Mouse (Mus musculus) intestine, embryonic 15.5 days (tissue): Measurements from ENCODE around the gene Hdac6. TPM values are rescaled to one million over a fixed set of nuclear protein-coding genes. Genes with fewer than 3 reads are reported as not detected.
"Not testable (repeated sequence)": the region's sequence is repeated elsewhere in the genome, so short reads cannot be mapped to it uniquely, and the experiment has no call there.

Experiments used
- ATAC-seq: fragments of 200-750 bp; cut with Nextera tagmentation; 2 replicates; pipeline ENCODE4 v1.8.0; 2017; ENCODE audit warnings: moderate TSS enrichment, moderate library complexity
- H3K27ac ChIP-seq: fragments of 300-500 bp; sonication (generic); 2 replicates; pipeline ENCODE4 v1.5.1; 2015; ENCODE audit warnings: mild to moderate bottlenecking, inconsistent platforms
- H3K27me3 ChIP-seq: fragments of 300-500 bp; sonication (generic); replicated peaks from 2 replicates; pipeline ENCODE4 v1.6.1; 2015; ENCODE audit warnings: inconsistent platforms
- H3K36me3 ChIP-seq: fragments of 300-500 bp; sonication (generic); 2 replicates; pipeline ENCODE4 v1.6.1; 2015; ENCODE audit warnings: inconsistent platforms
- H3K4me1 ChIP-seq: fragments of 300-500 bp; sonication (generic); replicated peaks from 2 replicates; pipeline ENCODE4 v1.6.1; 2015; ENCODE audit warnings: inconsistent platforms
- H3K4me2 ChIP-seq: fragments of 300-500 bp; sonication (generic); replicated peaks from 2 replicates; pipeline ENCODE4 v1.6.1; 2015; ENCODE audit warnings: mild to moderate bottlenecking, inconsistent platforms
- H3K4me3 ChIP-seq: fragments of 300-500 bp; sonication (generic); replicated peaks from 2 replicates; pipeline ENCODE4 v1.5.1; 2015; ENCODE audit warnings: inconsistent platforms
- H3K9ac ChIP-seq: fragments of 300-500 bp; sonication (generic); 2 replicates; pipeline ENCODE4 v1.6.1; 2015; ENCODE audit warnings: inconsistent platforms
- H3K9me3 ChIP-seq: fragments of 300-500 bp; sonication (generic); 2 replicates; pipeline ENCODE4 v1.6.1; 2016; ENCODE audit warnings: inconsistent platforms
- WGBS: fragments of 180-500 bp; shearing (Covaris S2); methylation state at CpG from one replicate; pipeline ENCODE4 v1.1.7; 2015; 5-methylcytosine and 5-hydroxymethylcytosine counted together
- polyA plus RNA-seq: library from polyadenylated mRNA; unstranded; fragments of >200 nt; fragmentation: Nextera tagmentation; extraction: Ambion mirVana; gene quantifications from 2 replicates; pipeline ENCODE4 v1.2.1, GENCODE M21; 2015

Hdac6 gene
- polyA plus RNA-seq, 1 experiment from 2014 or later: 19.1 TPM

DNA sequence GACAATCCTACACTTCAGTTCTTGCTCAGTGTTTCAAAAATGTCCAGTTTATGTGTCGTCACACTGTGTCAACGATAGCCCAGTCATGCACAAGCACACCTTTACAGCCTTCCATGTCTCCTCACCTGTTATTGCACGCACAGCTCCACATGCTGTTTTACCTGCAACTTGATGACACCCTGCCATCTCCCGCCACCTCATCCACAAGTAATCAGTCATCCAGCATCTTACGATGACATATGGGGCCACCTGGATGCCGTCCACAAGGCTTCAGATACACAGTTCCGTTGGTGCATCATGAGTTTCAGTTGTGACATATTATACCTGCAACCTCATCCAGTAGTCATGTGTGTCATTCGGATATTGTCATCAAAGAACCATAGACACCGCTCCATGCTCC lies 11.2 kb upstream of the Hdac6 start:
- H3K4me1 ChIP-seq: no peaks in the 10 kb centered on the region
- no peaks in the 10 kb centered on the region for H3K27me3 ChIP-seq
- H3K36me3 ChIP-seq: no peaks in the 10 kb centered on the region
- H3K9ac ChIP-seq: no peak overlapping the region
- H3K4me2 ChIP-seq: no peak overlapping the region
- ATAC-seq: no peak
- H3K27ac ChIP-seq: no peak overlapping the region
- H3K4me3 ChIP-seq: no peak overlapping the region
- 87% methylated on average over 9 of the region's 9 CpGs for WGBS
- H3K9me3 ChIP-seq: no peaks in the 10 kb centered on the region

DNA sequence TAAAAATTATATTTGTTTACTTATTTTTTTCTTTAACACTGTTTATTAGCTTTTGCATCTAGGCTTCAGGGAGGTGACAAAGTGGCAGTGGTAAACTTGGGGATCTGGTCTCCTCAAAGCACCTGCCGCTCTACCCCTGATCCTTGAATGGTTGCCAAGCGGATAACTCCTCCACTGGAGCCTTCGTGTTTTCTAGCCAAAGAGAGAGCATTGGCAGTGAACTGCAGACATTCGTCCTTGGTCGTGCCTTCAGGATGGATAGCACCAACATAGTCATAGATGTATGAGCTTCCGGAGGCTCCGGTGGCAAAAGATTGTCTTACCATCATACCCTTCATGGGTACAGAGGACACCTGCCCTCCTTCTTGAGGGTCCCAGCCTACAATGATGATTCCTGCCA lies 2.4 kb upstream of the Hdac6 start:
- 90% methylated on average over 7 of the region's 7 CpGs for WGBS
- H3K9ac ChIP-seq: no peak overlapping the region
- no peaks in the 10 kb centered on the region for H3K36me3 ChIP-seq
- no peak overlapping the region for H3K4me2 ChIP-seq
- H3K9me3 ChIP-seq: no peaks in the 10 kb centered on the region
- no peak overlapping the region for H3K27ac ChIP-seq
- no peaks in the 10 kb centered on the region for H3K4me1 ChIP-seq
- no peak overlapping the region for H3K4me3 ChIP-seq
- no peaks in the 10 kb centered on the region for H3K27me3 ChIP-seq
- ATAC-seq: no peak

DNA sequence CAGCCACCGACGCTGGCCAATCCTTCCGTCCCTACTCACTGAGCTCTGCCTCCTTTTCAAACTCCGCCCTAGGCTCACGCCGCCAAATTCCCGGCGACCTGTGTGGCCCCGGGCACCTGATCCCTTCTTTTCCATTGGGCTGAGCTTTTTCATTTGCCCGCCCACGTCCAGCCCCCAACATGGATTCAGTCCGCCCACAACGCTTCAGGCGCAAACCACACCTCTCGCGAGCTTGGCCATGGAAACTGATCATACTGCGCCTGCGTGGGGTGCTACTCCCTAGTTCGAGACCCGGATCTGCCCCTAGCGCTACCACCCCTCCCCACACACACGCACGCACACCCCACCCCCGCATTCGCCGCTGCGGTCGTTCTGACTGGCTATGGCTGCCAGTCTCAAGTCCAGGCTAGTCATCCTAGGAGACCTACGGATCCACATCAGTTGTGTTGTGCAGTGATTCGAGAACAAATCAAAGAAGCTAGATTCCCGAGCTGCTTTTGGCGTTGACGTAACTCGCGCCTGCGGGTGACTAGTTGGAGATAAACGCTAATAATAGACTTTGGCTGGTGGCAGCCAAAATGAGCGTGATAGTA lies 307 bp upstream of the Hdac6 start:
- Histone ChIP-seq H3K27ac (no peak overlapping the region), H3K27me3 (no peaks in the 10 kb centered on the region)
- ATAC-seq: peak; percentile 99

DNA sequence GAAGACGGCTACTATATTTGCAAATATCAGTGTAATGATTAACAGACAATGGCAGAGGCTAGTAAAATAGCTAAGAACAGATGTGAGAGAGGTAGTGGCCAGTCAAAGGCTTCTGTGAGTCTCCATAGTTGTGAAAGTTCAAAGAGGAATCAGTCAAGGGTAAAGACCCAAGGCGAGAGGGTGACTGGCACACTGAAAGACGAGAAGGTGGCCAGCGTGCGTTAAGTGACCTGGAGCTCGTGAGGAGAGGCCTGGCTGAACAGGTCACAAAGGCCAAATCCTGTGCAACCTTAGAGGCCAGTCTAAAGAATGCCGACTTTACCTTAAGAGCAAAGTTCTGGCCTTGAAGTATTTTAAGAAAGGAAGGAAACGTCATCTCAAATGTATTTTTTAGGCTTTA lies 2.1 kb downstream of the Hdac6 start:
- Histone ChIP-seq H3K4me3 (no peak overlapping the region), H3K9me3 (no peaks in the 10 kb centered on the region), H3K27ac (no peak overlapping the region), H3K36me3 (no peaks in the 10 kb centered on the region), H3K27me3 (no peaks in the 10 kb centered on the region), H3K4me1 (no peaks in the 10 kb centered on the region), H3K9ac (no peak overlapping the region), H3K4me2 (no peak overlapping the region)
- WGBS: 75% methylated on average over 8 of the region's 8 CpGs
- no peak for ATAC-seq

More for the DNA sequence above, 307 bp upstream of the Hdac6 start:
- 18% methylated on average over 38 of the region's 38 CpGs for WGBS
- H3K9ac ChIP-seq: peak overlapping the region; percentile 37
- H3K9me3 ChIP-seq: no peaks in the 10 kb centered on the region
- peak overlapping the region; percentile 47 for H3K4me3 ChIP-seq
- H3K4me1 ChIP-seq: no peaks in the 10 kb centered on the region
- H3K36me3 ChIP-seq: no peaks in the 10 kb centered on the region
- peak overlapping the region; percentile 57 for H3K4me2 ChIP-seq

DNA sequence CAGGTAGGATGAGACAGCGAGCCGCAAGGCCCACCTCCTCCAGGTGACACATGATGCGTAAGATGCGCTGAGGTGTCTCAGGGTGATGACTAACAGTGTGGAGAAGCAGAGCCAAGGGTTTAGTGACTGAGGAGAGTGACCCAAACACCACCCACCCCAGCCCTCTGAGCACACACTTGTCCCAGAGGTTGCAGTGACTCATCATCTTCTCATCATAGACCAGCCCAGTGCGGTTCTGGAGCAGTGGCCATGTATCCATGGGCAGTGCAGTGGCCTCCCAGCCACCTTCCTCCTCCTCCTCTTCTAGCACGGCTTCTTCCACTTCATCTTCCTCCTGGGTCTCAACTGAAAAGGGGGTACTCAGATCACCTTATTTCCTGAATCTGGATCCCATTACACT lies 10.0 kb downstream of the Hdac6 start:
- Histone ChIP-seq H3K4me2 (no peak overlapping the region), H3K4me1 (no peaks in the 10 kb centered on the region), H3K36me3 (no peaks in the 10 kb centered on the region), H3K9me3 (no peaks in the 10 kb centered on the region), H3K9ac (no peak overlapping the region), H3K27ac (no peak overlapping the region), H3K4me3 (no peak overlapping the region), H3K27me3 (no peaks in the 10 kb centered on the region)
- WGBS: 91% methylated on average over 6 of the region's 6 CpGs
- ATAC-seq: no peak

DNA sequence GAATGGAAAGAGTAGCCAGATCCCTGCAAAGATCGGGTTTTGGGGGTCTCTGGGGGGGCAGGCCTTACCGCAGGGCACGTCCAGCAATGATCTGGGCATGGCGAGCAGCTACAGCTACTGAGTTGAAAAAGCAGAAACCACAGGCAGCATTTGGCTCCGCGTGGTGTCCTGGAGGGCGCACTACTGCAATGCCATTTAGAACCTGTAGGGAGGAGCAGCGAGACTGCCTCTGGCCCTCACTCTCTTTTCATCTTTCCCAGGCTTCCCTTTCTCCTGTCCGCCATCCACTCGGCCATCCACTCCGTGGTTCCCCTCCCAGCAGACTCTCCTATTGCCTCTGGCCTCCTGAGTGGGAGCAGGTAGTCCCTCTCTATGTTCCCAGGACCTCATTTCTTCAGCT lies 10.8 kb downstream of the Hdac6 start:
- no peak overlapping the region for H3K27ac ChIP-seq
- H3K4me2 ChIP-seq: no peak overlapping the region
- no peak for ATAC-seq
- no peak overlapping the region for H3K4me3 ChIP-seq
- no peaks in the 10 kb centered on the region for H3K4me1 ChIP-seq
- H3K9ac ChIP-seq: no peak overlapping the region
- H3K36me3 ChIP-seq: no peaks in the 10 kb centered on the region
- H3K9me3 ChIP-seq: no peaks in the 10 kb centered on the region
- no peaks in the 10 kb centered on the region for H3K27me3 ChIP-seq
- WGBS: 51% methylated on average over 11 of the region's 11 CpGs

DNA sequence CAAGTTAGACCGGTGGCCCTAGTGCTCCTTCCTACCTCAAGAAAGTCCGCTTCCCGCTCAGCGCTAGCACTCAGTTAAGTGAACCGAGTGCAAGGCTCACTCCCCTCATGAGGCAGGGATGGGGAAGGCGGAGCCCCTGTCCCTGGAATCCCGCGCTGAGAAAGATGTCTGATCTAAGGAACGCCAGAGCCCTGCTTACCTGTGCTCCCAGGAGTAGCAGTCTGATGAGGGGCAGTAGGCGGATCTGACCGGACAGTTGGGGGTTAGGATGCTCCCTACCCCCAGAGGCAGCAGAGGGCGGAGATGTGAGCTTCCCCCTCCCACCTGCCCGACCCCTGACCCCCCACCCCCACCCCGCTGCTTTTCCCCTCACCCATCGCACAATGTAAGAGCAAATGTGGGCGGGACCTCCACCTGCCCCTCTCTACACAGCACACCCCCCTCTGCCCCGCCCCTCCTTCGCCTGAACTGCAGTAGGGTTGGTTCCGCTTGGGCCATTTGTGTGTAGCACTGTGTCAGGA lies 19.4 kb downstream of the Hdac6 start, which contains the start of gene Eras:
TSS of gene Eras (minus strand) at position 338 of the 521 bp plus-strand sequence.
- H3K4me1 ChIP-seq: no peaks in the 10 kb centered on the region
- 21% methylated on average over 19 of the region's 19 CpGs for WGBS
- H3K4me3 ChIP-seq: no peak within 1 kb of the TSS
- no peak for ATAC-seq
- peaks cover 10% of the 10 kb centered on the region for H3K27me3 ChIP-seq
- no peak within 1 kb of the TSS for H3K4me2 ChIP-seq
- no peaks in the 10 kb centered on the region for H3K36me3 ChIP-seq
- H3K9ac ChIP-seq: no peak within 1 kb of the TSS
- H3K9me3 ChIP-seq: no peaks in the 10 kb centered on the region
- H3K27ac ChIP-seq: no peak within 1 kb of the TSS

DNA sequence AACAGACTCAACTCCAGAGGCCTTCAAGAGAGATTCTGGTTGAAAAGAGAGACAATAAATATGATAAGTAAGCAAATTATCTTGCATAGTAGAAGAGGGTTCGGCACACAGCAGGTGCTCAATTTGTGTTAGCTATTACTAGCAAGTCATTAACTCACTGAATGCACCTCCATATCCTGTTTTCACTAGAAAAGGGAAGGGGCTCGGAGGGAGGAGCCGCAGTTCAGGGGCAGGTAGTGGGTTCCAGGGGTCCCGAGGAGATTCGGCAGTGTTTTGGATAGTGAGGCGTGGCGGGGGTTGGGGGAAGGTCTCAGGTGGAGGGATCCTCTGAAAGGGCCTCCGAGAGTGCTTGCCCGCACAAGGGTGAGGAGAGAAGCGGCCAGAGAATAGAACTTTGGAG lies 20.6 kb downstream of the Hdac6 start:
- no peak overlapping the region for H3K27ac ChIP-seq
- H3K27me3 ChIP-seq: peaks cover 22% of the 10 kb centered on the region
- ATAC-seq: no peak
- H3K9ac ChIP-seq: no peak overlapping the region
- H3K9me3 ChIP-seq: no peaks in the 10 kb centered on the region
- no peaks in the 10 kb centered on the region for H3K36me3 ChIP-seq
- no peak overlapping the region for H3K4me2 ChIP-seq
- 0 out of 2 replicates have a peak, but pooled peaks cover 3% of the 10 kb centered on the region for H3K4me1 ChIP-seq
- H3K4me3 ChIP-seq: no peak overlapping the region
- WGBS: 26% methylated on average over 10 of the region's 10 CpGs

DNA sequence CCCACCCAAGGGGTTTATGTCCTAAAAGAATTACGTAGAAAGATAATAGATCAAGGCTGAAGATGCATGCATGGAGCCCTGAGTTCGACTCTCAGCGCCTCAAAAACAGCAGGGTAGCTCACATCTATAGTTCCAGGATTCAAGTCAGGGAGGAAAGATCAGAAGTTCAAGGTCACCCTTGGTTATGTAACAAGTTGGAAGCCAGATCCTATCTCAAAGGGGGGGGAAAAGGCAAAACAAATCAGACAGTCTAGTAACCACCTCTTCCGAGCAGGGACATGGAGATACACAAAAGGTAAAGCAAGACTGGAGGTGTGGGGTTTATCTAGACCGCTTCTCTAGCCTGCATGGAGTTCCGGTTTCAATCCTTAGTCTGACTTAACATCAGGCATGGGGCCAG lies 21.4 kb downstream of the Hdac6 start:
- Histone ChIP-seq H3K36me3 (no peaks in the 10 kb centered on the region), H3K9ac (no peak overlapping the region), H3K27ac (no peak overlapping the region), H3K9me3 (no peaks in the 10 kb centered on the region), H3K4me3 (no peak overlapping the region), H3K4me1 (peaks cover 7% of the 10 kb centered on the region; the same call in 1 of the 2 replicates), H3K27me3 (peaks cover 30% of the 10 kb centered on the region), H3K4me2 (no peak overlapping the region)
- ATAC-seq: no peak
- WGBS: 72% methylated on average over 6 of the region's 6 CpGs

DNA sequence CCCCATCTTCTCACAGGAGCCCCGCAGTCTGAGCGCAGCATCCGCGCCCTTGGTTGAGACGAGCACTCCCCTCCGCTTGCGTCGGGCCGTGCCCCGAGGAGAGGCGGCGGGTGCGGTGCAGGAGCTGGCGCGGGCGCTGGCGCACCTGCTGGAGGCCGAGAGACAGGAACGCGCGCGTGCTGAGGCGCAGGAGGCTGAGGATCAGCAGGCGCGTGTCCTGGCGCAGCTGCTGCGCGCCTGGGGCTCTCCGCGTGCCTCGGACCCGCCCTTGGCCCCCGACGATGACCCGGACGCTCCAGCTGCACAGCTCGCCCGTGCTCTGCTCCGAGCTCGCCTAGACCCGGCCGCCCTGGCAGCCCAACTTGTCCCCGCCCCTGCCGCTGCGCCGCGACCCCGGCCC lies 25.7 kb downstream of the Hdac6 start:
- ATAC-seq: peak; percentile 47
- Histone ChIP-seq H3K9ac (no peak overlapping the region), H3K27me3 (peaks cover 36% of the 10 kb centered on the region), H3K4me1 (peaks cover 7% of the 10 kb centered on the region; the same call in 1 of the 2 replicates), H3K9me3 (no peaks in the 10 kb centered on the region), H3K4me3 (peak overlapping the region; percentile 23), H3K36me3 (no peaks in the 10 kb centered on the region), H3K4me2 (peak overlapping the region; percentile 52), H3K27ac (no peak overlapping the region)
- WGBS: 21% methylated on average over 31 of the region's 48 CpGs

DNA sequence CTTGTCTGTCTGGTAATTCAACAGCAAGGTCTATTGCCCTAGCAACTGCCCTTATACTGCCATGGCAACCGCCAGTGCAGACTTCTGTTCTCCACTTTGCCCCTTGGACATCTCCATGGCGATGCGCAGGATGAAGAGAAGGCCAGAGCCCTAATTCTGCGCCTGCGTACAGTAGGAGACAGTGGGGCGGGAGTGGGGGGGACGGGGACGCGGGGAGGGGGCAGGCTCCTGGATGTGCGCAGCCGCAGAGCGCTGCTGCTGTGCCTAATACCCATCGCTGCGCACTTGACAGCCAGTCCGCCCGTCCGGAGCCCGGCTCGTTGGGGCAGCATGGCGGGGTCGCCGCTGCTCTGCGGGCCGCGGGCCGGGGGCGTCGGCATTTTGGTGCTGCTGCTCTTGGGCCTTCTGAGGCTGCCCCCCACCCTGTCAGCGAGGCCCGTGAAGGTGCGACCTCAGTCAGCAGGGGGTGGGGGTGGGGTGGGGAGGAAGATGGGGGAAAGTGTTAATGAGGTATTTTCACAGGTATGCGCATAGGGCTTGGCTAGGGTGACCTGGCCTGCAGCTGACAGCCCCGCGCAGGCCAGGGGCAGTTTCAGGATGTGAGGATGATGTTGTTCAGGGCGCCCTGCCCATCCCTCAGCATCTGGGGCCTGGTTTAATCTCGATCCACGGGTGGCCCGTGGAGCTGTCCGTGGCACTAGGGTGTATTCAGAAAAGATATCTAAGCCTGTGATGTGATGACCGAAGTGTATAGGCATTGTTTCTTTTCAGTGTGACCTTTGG lies 27.9 kb downstream of the Hdac6 start, which contains the start of gene Pcsk1n:
TSS of gene Pcsk1n (plus strand) at position 222 of the 783 bp plus-strand sequence.
- ATAC-seq: peak; percentile 53
- Histone ChIP-seq H3K27me3 (peaks cover 34% of the 10 kb centered on the region), H3K4me3 (no peak within 1 kb of the TSS; the same call in 1 of the 2 replicates)

DNA sequence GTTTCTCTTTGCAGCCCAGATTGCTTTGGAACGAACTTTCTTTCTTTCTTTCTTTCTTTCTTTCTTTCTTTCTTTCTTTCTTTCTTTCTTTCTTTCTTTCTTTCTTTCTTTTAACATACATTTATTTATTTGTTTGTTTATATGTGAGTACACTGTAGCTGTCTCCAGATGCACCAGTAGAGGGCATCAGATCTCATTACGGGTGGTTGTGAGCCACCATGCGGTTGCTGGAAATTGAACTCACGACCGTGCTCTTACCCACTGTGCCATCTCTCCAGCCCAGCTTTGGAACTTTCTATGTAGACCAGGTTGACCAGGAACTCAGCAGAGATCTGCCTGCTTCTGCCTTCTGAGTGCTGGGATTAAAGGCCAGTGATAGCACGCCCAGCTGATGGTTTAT lies 29.7 kb downstream of the Hdac6 start:
- 70% methylated on average over 6 of the region's 6 CpGs for WGBS
- H3K4me1 ChIP-seq: not testable (repeated sequence)

More for the DNA sequence above, 27.9 kb downstream of the Hdac6 start, which contains the start of gene Pcsk1n:
- WGBS: 21% methylated on average over 37 of the region's 40 CpGs
- H3K4me1 ChIP-seq: peaks cover 7% of the 10 kb centered on the region; the same call in 1 of the 2 replicates
- no peaks in the 10 kb centered on the region for H3K9me3 ChIP-seq
- H3K4me2 ChIP-seq: peak within 1 kb of the TSS; percentile 37
- H3K36me3 ChIP-seq: no peaks in the 10 kb centered on the region
- no peak within 1 kb of the TSS for H3K9ac ChIP-seq
- no peak within 1 kb of the TSS for H3K27ac ChIP-seq

More for the DNA sequence above, 29.7 kb downstream of the Hdac6 start:
- not testable (repeated sequence) for H3K4me3 ChIP-seq, H3K9ac ChIP-seq, H3K9me3 ChIP-seq, H3K36me3 ChIP-seq, ATAC-seq, H3K4me2 ChIP-seq, H3K27ac ChIP-seq
- peaks cover 24% of the 10 kb centered on the region for H3K27me3 ChIP-seq
